Mouse (Mus musculus) bone marrow, adult 2 months (tissue): ENCODE measurements at regions not wholly inside any gene's neighbourhood (a gene's known extent, or its start where the extent isn't known, plus 50 kb on each side); places are given as distances from the start of the nearest gene placed in this dataset.

Experiments
- CTCF ChIP-seq: fragments of 200-500 bp; IDR thresholded peaks from 2 replicates; pipeline ENCODE4 v1.5.1; 2011; ENCODE audit warnings: low read length, control low read depth; ENCODE audit not compliant: control insufficient read depth, insufficient read depth
- POLR2A ChIP-seq: fragments of 200-500 bp; IDR thresholded peaks from 2 replicates; pipeline ENCODE4 v1.6.1; 2011; ENCODE audit warnings: low read depth, mild to moderate bottlenecking, control low read depth, low read length, borderline replicate concordance; ENCODE audit not compliant: control insufficient read depth

- no peak for TF ChIP-seq CTCF
- no peak for TF ChIP-seq POLR2A
Measured at GRCm38 (mm10) chr5:133600630-133601029, 498.9 kb upstream of the Castor2 start.
